11 mouse cellular contexts compared by ENCODE assay signal in the genomic region with DNA sequence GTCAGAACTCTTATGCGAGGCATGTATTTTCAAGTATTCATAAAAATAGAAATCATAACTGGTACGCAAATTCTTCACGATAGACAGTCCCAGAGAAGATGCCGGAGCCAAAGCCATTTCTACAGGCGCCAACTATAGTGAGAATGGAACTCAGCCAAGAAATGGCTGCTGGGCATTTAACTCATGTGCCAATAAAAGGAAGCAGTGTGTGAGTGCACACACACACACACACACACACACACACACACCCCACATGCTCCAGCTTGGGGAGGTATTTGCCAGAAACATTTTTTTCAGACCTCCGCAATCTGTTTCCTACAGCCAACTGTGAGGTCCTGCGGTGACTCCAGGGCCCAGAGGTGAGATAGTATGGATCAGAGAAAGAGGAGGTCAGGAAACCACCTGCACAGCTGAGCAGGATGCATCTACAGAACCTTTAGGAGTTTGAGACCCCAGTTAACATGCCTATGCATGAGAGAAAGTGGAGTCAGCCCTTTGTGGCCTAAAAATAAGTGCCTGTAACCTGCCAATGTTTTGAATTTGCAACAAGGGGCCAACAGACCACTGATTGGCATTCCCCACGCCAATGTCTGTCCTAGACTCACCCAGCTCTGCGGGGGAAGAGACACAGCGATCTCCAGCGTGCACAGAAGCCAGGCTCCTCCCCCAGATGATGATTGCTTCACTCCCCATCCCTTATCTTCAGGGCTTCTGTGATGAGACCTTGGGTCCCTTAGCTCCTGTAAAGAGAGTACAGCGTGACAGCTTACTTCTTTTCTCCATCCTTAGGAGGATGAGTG.
DNase-seq lines count a peak whose midpoint lies in the region; ATAC-seq lines count a peak whose summit lies in the region.
"Had no signal": no experiment of that assay in that cellular context is flagged by ENCODE, and none has a peak within 500 bp of the region (broad histone marks: within the 10 kb centered on the region; RNA-seq: fewer than 3 reads in every experiment).

No protein-coding gene starts in this region.

- H3K27ac ChIP-seq in hindbrain, embryonic 14.5 days = peak overlapping the region; percentile 33; the same call in 1 of the 2 replicates
- H3K27ac ChIP-seq in hindbrain, embryonic 12.5 days = no peak overlapping the region
- no peak overlapping the region for H3K27ac ChIP-seq in embryonic facial prominence, embryonic 14.5 days (replicated peaks; ENCODE audit: low read depth, low read length)
- H3K27ac ChIP-seq: kidney, postnatal 0 days; liver, embryonic 13.5 days had no signal

- peak; percentile 66 for DNase-seq in hindbrain, embryonic 14.5 days (ENCODE audit: low spot score)
- DNase-seq in right cerebral cortex, postnatal 10 days (ENCODE audit: low spot score in 2 of 2) = peak; percentile 25 to 52
- no peak for DNase-seq in right cerebral cortex, adult 18-20 months
- peak; percentile 53 for DNase-seq in embryonic facial prominence, embryonic 14.5 days (ENCODE audit: low spot score)
- peak; percentile 68 for DNase-seq in testis, postnatal 14 days (ENCODE audit: low spot score)
- no peak for DNase-seq in ovary, postnatal 14 days (ENCODE audit: low spot score)
- no peak for DNase-seq in kidney, adult 11 months
- DNase-seq: adrenal gland, postnatal 36 days; liver, embryonic 13.5 days had no signal

- 62% methylated on average over 12 of the region's 12 CpGs for WGBS in hindbrain, embryonic 14.5 days
- WGBS in hindbrain, embryonic 12.5 days = 74% methylated on average over 12 of the region's 12 CpGs
- 66% methylated on average over 12 of the region's 12 CpGs for WGBS in embryonic facial prominence, embryonic 14.5 days

- peak; percentile 59; the same call in 1 of the 2 replicates for ATAC-seq in hindbrain, embryonic 14.5 days (ENCODE audit: low FRiP score)
- no peak for ATAC-seq in hindbrain, embryonic 12.5 days (ENCODE audit: low FRiP score)
- 0 out of 2 replicates have a peak, but pooled peaks have one; percentile 26 for ATAC-seq in embryonic facial prominence, embryonic 14.5 days (ENCODE audit: low read depth)

- 0 out of 2 replicates have a peak, but pooled peaks cover 7% of the 10 kb centered on the region for H3K4me1 ChIP-seq in hindbrain, embryonic 14.5 days (replicated peaks; ENCODE audit: control insufficient read depth, insufficient read depth, low read length)
- no peaks in the 10 kb centered on the region for H3K4me1 ChIP-seq in hindbrain, embryonic 12.5 days
- H3K4me1 ChIP-seq in embryonic facial prominence, embryonic 14.5 days (ENCODE audit: control insufficient read depth, insufficient read depth, low read length) = no peaks in the 10 kb centered on the region
- H3K4me1 ChIP-seq: liver, embryonic 13.5 days had no signal

- no peaks in the 10 kb centered on the region for H3K36me3 ChIP-seq in hindbrain, embryonic 14.5 days (replicated peaks; ENCODE audit: control insufficient read depth, insufficient read depth)
- no peaks in the 10 kb centered on the region for H3K36me3 ChIP-seq in hindbrain, embryonic 12.5 days
- H3K36me3 ChIP-seq in embryonic facial prominence, embryonic 14.5 days (ENCODE audit: control insufficient read depth, insufficient read depth, low read length) = no peaks in the 10 kb centered on the region
- H3K36me3 ChIP-seq: liver, embryonic 13.5 days had no signal

- no peak overlapping the region for H3K9ac ChIP-seq in hindbrain, embryonic 14.5 days
- no peak overlapping the region for H3K9ac ChIP-seq in hindbrain, embryonic 12.5 days
- H3K9ac ChIP-seq in embryonic facial prominence, embryonic 14.5 days (ENCODE audit: low read depth, low read length) = no peak overlapping the region
- H3K9ac ChIP-seq: liver, embryonic 13.5 days had no signal

- no peaks in the 10 kb centered on the region for H3K9me3 ChIP-seq in hindbrain, embryonic 14.5 days (ENCODE audit: control insufficient read depth, low read length)
- no peaks in the 10 kb centered on the region for H3K9me3 ChIP-seq in hindbrain, embryonic 12.5 days (replicated peaks)
- H3K9me3 ChIP-seq in embryonic facial prominence, embryonic 14.5 days (ENCODE audit: control insufficient read depth, low read length) = no peaks in the 10 kb centered on the region
- H3K9me3 ChIP-seq: liver, embryonic 13.5 days had no signal

- no peaks in the 10 kb centered on the region for H3K27me3 ChIP-seq in hindbrain, embryonic 14.5 days (ENCODE audit: control insufficient read depth, insufficient read depth, low read length)
- no peaks in the 10 kb centered on the region for H3K27me3 ChIP-seq in hindbrain, embryonic 12.5 days
- no peaks in the 10 kb centered on the region for H3K27me3 ChIP-seq in embryonic facial prominence, embryonic 14.5 days (replicated peaks; ENCODE audit: control insufficient read depth, insufficient read depth, low read length)
- H3K27me3 ChIP-seq: liver, embryonic 13.5 days had no signal

- peak overlapping the region; percentile 1; the same call in 1 of the 2 replicates for H3K4me2 ChIP-seq in hindbrain, embryonic 14.5 days (replicated peaks)
- no peak overlapping the region for H3K4me2 ChIP-seq in hindbrain, embryonic 12.5 days (replicated peaks)
- no peak overlapping the region for H3K4me2 ChIP-seq in embryonic facial prominence, embryonic 14.5 days (ENCODE audit: low read depth, low read length)
- H3K4me2 ChIP-seq: liver, embryonic 13.5 days had no signal

- no peak overlapping the region for H3K4me3 ChIP-seq in hindbrain, embryonic 14.5 days (replicated peaks; ENCODE audit: low read length)
- H3K4me3 ChIP-seq in hindbrain, embryonic 12.5 days = no peak overlapping the region
- H3K4me3 ChIP-seq in embryonic facial prominence, embryonic 14.5 days (ENCODE audit: low read depth, low read length) = no peak overlapping the region
- H3K4me3 ChIP-seq: liver, embryonic 13.5 days had no signal

Comparison
In these comparisons a context has a peak if more than half of its experiments do, and no peak if none do; other contexts are left out.
1. DNase-seq: peak in hindbrain, embryonic 14.5 days (single experiment), right cerebral cortex, postnatal 10 days (2 of 2), embryonic facial prominence, embryonic 14.5 days (single experiment) and testis, postnatal 14 days (single experiment); none in right cerebral cortex, adult 18-20 months (single experiment), ovary, postnatal 14 days (single experiment) and kidney, adult 11 months (single experiment).